Mouse (Mus musculus) cerebellum, adult 9-10 months (tissue): ENCODE data around the gene Fancg.
A peak's percentile ranks its signal among the peaks of the same experiment; 100 is the strongest.

Experiments used
- DNase-seq: peaks from one replicate; pipeline ENCODE4 v3.0.0; 2022

Fancg gene

DNA sequence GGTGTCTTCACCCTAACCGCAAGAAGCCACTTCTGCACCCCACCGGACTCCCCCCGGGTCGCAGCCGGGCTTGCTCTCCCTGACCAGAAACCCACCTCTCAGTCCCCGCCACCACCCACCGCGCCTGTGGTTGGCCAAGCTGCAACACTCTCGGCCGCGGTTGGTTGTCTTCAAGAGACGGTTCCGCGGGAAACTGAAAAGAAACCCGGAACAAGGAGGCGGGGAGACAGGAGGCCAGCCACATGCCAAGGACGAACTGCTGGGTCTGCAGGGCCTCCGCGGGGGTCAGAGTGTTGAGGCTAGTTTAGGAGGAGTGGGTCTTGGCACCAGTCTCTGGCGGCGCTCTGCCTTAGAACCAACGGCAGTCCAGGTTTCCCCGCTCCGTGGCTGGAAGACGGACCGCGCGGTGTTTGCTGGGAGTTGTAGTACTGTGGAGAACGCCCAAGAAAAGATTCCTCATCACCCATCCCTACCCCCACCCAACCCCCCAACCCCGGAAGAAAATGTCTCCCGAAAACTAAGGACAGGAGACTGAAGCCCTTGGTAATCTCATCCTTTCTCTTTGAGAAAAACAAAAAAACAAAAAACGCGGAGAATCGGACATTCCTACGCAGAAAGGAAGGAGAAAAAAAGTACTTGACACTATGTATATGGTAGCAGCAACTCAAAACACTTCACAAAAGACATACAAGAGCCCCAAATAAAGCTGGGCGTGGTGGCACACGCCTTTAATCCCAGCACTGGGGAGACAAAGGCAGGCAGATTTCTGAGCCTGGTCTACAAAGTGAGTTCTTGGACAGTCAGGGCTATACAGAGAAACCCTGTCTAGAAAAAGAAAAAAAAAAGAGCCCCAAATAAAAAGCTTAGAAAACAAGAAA is at the start of gene Fancg:
Gene Fancg (minus strand): TSS at position 346 of the 878 bp plus-strand sequence.
- peak; percentile 81 for DNase-seq

DNA sequence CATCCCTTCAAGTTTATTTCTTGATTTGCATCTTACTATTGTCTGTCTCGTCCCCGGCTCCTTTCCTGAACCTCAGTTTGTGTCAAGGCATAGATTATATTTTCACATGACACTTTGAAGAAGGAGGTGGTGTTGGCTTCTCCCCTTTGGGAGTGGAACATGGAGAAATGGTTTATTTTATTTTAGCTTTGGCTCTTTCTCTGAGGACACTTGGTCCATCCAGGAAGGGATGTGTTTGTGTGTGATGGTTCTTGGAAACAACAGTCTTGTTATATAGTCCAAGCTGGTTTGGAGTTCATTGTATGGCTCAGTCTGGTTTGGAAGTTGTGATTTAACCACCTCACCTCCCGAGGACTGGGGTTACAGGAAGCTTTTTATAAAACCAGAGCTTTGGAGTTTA is 49.4 kb upstream of the Fancg start:
- no peak for DNase-seq

DNA sequence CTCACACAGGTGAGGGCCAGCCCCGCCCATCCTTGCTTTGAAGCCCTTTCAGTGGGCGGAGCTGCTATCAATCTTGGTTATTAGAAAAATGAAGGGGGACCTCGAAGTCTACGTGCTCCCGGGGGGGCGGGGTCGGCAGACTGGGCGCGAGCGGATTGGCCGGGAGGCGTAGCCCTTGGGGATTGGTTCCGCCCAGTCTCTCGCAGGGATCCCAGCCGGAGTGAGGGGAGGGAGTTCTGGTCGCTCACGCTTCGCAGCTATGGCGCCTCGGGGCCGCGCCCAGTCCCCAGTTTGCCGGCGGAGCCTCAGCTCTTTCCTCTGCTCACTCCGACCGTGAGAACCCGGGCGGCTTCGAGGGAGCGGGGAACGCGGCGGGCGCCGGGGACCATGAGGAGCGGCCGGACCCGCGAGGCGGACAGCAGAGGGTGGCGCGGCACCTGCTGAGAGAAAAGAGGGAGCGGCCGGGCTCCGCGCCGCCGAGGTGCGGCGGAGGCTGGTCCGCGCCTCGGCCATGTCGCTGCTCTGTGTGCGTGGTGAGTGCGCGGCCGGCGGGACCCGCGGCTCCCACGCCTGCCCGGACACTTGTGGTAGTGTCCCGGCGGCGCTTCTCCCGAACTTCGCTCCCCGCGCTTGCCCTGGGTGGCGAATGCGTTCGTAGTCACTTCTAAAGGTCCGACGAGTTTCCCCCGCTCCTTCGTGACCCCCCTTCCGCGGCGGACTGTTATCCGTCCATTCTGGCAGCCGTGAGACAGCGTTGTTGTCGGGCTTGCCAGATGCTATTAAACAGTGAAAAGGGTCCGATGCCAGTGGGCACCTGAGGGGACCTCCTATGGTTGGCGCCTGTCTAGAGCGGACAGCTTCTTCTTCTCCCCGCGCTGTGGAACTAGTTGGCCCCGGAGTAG is 48.7 kb upstream of the Fancg start, which contains the start of gene Unc13b:
Gene Unc13b (plus strand): TSS at position 201 of the 902 bp plus-strand sequence.
- DNase-seq, result peak; percentile 91

DNA sequence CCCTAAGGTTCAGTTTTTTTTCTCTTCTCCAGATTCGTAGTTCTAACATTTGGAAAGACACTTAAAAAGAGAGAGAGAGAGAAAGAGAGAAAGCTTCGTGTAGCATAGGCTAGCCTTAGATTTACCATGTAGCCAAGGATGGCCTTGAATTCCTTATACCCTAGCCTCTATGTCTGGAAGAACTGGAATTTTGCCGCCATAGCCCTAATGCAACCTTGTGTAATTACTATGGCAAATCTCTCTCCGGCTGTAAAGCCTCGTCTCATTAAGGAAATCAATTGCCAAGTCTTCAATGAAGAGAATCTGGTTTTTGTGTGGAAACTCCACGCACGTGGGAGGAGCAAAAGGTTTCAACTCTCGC is 48.1 kb upstream of the Fancg start:
- no peak for DNase-seq

DNA sequence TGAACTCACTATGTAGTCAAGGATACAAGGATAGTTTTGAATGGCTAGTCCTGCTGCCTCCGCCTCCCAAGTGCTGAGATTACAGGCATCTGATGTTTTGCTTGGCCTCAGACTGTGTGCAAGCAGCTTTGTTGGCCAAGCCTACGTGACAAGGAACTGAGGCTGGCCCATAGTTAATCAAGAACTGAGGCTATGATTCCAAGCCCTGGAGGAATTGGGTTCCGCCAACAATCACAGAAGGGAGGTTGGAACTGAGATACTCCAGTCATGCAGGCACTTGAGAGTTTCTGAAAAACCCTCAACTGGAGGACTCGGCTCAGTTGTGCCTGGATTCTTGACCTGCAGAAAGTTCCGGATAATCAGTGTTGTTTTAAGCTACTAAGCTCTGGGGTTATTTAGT is 47.3 kb upstream of the Fancg start:
- no peak for DNase-seq

DNA sequence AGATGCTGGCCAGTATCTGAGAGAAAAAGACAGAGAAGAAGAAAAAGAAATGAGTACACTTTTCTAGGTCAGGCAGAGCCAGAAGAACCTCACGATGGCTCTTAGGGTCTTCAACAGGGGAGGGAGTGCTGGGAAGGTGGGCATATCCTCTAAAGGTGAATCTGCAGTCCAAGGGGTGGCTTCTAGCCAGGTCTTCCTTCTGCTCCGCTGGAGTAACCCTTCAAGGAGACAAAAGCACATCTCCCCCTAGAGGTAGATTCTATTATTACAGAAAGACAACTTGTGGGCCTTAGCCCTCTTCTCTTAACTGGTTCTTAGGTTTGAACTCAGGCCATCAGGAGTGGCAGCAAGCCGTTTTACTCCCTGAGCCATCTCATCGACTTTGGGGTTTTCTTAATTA is 42.3 kb upstream of the Fancg start:
- DNase-seq, result peak; percentile 87

DNA sequence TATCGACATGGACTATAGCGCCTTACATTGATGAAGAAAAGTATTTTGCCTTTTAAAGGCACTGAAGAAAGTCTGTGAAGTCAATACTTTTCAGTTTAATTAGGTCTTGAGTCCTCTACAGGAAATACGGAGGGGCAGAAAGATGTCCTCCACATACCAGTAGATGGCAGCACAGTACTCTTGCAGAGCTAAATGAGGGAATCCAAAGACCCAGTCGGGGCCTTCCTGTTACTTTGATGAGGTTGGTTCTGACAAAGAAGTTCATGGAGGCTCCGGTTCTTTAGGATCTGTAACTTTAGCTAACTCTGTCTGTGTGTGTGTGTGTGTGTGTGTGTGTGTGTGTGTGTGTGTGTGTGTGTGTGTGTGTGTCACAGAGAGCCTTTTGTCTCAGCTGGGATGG is 36.9 kb upstream of the Fancg start:
- DNase-seq, result peak; percentile 90

DNA sequence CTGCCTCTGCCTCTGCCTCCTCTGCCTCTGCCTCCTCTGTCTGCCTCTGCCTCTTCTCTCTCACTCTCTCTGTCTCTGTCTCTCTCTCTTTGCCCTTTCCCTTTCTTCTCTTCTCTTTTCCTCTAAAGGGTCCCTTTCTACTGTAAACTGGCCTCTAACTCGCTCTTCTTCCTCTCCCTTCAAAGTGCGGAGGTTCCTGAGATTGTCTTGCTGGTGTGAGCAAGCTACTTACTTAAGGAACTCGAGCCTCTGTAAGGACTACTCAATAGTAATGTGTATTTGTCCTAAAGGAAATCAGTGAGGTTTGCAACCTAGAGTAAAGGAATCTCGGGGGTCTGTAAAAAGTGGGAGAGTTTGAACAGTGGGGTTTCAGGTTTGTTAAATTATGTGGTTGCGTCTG is 36.3 kb upstream of the Fancg start:
- DNase-seq, result no peak

DNA sequence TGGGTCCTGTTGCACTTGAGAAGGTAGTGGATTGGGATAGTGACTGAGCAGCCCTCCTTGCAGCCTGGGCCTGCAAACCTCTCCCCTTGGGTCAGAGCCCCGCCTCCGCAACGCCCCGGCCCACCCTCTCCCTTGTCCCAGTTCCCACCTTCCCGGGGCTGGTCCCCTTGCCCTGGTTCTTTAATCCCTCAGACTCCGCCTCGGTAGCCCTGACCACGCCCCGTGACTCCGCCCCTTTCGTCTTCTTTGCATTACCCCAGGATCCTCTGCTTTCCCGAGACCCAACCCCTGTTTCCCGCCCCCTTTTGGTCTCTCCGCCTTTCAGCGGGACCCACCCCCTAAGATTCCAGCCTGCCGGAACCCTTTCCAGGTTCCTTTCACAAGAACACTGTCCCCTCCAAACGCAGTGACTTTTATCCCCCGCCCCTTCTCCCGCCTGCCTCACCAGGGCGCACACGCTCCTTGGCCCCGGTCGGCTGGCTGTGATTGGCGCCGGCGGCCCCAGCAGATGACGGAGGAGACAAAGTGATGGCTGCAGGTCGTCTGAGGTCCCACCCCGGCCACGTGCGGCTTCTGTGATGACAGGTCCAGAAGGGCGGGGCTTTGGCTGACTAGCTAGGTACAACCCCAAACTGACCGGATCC is 35.5 kb upstream of the Fancg start, which contains the start of gene Fam214b:
Gene Fam214b (minus strand): TSS at position 562 of the 644 bp plus-strand sequence.
- DNase-seq, result peak; percentile 97

DNA sequence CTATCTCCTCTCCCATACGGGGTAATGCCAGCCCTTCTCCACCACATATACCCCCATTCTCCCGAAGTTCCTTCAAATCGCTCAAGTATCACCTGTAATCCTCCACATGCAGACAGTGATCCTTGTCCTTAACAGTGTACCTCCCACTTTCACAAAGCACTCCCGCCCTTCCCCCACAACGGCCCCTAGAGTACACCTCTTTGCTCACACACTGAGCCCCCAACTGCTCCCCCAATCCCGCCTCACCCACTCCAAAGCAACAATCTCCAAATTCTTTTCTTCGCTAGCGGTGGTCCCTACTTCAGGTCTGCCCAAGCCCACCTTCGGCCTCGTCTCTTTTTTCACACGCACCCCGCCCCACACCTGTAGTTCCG is 35.0 kb upstream of the Fancg start:
- no peak for DNase-seq

DNA sequence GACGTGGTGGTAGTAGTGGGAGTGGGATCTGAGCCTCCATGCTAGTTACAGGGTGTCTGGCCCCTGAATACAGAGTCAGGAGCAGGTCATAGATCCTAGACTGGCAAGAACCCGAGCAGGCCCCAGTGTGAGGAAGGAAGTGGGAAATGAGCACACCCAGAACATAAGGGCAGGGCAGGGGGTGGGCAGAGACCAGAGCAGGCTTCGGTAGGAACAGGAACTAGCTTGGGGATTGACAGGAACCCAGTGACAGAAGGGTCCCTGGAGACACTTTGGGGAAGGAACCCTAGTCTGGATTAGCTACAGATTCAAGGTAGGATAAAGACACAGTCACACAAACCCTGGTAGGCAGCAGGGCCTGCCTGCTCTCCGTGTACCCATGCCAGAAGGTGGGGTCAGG is 34.4 kb upstream of the Fancg start:
- peak; percentile 58 for DNase-seq

DNA sequence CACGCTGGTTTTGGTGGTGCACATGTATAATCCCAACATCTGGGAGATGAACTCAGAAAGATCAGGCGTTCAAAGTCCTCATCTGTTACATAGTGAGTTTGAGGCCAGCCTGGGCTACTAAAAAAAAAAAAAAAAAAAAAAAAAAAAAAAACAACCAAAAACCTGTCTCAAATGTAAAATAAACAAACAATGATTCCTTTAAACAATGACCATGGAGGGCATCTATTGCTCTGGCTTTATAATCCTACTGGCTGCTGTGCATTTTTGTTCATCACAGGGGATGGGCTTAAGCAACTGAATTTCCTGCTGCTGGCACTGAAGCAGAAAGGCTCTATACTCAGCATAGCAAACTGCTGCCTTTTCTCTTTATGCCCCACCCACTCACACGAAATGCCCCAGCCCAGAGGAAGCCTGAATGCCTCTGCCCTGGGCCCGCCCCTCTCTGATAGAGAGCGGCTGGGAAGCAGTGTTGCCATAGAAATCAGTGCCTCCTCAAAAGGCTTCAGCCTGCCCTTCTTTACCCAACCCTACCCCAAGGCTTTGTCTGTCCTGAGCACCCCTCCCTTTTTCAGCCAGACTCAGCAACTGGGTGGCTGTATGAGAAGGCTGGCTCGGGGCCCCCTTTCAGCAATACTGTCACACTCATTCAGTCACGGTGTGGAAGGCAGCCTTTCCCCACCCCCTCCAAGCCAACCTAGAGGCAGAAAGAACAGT is 33.5 kb upstream of the Fancg start:
- peak; percentile 50 for DNase-seq

DNA sequence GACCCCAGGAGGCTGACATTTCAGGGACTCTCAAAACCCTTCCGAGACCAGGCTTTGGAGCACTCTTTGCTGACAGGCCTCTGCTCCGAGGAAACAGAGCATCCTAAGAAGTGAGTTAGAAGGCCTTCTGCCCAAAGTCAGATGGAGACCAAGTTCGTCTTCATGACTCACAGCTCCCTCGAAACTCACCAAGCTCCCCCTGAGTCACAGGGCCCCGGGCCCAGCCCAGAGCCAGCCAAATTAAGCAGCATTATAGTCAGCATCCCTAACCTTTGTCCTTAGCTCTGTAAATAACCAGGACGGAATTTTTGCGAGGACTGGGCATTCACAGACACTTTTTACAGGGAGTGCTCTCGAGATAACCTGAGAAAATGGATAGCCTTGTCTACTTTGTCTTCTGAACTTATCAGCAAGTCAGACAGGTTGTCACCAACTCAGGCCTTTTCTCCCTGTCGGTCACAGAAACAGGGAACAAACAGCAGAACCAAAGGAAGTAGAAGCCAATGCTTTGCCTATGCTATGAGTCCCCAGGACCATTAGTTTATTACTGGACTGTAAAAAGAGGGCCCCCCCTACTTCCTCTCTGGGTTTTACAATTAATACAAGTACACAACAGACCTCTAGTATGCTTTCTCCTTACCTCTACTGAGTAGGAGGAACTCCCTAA is 30.7 kb upstream of the Fancg start:
- DNase-seq, result no peak

DNA sequence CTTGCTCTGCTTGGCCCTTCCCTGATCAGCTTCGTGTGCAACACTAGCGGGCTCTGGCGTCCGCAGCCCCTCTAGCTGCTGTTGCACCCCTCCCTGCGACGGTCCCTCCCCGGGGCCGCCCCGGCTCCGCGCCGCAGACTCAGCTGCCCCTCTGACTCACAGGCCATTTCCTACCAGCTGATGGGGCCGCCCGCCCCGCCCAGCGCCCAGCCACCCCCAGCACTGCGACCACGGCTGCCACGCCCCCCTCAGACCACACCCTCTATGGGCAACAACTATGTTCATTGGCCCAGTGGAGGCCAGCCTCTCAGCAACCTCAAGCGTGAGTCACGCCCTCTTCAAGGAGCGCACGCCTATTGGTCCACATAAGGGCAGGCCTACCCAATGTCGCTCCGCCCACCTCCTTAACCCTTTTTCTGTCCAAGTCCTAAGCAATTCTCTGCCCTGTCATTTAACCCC is 29.8 kb upstream of the Fancg start:
- peak; percentile 95 for DNase-seq

DNA sequence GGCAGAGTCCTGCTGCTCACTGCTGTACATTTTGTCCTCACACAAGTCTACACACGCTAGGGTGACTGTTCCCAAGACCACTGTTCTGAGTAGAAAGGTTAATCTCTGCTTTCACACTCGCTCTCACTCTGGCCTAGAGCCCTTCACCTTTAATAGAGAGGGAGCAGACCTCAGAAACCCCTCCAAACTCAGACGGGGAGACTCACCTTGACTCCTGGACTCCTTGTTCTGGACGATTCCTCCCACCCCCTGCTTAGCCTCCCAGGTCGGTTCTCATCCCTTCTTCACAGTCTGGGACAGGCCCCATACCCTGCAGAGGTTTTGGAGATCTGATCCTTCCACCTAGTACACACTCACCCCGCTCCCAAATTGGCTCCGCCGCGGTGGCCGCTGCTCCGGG is 29.3 kb upstream of the Fancg start:
- no peak for DNase-seq

DNA sequence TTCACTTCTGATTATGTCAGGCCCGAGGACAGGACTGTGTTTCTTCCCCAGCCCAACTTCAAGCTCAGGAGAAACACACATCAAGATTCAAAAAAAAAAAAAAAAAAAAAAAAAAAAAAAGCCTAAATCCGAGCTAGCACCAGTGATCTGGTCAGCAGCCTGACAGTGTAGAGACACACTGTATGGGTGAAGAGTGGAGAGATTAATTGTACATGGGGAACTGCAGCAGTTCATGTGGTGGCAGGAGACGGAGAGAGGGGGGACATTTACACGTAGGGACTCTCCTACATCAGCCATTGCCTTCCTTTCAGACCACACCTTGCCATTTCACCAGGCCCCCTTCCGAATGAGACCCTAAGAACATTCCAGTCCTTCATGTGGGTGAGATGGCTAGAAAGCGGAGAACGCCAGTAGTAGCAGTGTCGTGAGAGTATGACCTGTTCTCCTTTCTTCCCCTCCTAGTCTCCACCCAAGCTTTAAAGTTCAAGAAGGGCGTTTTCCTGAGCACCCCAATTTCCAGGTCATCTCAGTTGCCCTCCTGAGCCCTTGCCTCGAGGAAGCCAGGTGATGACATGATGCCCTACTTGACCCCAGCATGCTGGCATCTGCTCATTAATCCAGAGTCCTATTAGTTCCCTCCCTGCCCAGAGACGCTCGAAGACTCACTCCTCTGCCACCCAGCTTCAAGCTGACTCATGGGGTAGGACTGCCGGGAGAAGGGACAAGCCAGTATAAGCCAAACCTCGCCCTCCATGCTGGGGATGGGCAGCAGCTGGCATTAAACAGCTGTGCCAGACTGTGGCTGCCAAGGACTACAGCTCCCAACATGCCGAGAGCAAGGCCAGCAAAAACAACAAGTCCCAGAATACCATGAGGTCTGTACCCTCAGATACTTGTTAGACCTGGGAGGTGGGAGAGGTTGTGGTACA is 28.5 kb upstream of the Fancg start:
- DNase-seq, result peak; percentile 41

DNA sequence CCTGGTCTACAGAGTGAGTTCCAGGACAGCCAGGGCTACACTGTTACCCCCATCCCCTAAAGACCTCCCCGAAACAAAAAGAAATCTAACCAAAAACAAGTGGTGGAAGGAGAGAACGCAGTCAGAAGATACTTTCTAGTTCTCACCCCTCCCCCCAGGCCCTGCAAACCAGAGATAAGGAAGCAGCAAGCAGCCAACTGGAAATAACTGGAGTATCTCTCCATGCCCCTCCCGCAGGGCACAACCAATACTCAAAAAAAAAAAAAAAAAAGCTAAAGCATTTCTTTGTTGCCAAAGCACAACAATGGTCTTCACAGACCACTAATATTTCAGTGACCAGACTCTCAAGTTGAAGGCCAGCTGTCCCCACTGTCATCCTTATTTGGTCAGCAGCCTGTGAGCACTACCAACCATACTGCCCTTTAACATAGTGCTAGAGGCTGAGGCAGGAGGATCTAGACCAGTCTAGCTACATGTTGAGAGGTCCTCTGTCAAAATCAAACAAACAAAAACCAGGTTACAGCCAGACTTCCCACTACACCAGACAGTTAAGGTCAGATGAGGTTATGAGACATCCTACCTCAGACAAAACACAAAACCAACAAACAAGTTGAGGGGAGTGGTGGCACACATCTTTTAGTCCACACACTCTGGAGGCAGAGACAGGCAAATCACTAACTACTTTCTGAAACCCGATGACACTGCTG is 27.7 kb upstream of the Fancg start:
- DNase-seq, result no peak

DNA sequence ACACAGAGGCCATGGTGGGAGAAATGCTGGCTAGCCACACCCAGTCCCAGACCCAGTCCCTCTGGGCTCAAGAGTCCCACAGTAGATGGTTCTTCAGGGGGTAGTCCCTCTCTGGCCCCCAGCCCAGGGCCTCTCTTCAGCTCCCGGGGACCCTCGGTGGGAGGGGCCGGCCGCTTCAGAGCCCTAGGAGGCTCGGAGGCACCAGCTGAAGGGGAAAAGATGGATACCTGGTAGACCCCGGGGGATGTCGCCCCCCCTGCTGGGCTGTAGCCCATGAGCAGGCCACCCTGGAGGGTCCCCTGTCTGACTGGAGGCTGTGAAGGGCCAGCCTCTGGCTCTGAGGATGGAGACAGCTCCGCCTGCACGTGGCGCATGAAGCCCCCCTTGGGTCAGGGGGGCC is 26.1 kb upstream of the Fancg start:
- DNase-seq, result no peak

DNA sequence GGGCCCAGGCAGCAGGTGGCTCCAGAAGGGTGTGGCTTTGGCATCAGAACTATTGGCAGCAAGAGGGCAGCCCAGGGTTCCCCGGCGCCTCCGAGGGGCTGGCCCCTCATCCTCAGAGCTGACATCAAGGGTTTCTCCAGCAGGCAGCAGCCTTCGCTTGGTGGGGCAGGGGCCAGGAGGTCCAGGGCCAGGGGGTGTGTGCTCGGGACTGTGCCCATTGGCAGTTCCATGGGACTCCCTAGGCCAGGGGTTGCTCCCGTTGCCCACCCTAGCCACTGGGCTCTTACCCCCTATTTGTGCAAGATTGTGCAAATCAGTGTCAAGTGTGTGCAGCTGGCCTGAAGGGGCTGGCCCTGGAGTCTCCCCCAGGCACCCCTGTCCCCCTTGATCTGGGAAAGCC is 25.5 kb upstream of the Fancg start:
- DNase-seq, result no peak

DNA sequence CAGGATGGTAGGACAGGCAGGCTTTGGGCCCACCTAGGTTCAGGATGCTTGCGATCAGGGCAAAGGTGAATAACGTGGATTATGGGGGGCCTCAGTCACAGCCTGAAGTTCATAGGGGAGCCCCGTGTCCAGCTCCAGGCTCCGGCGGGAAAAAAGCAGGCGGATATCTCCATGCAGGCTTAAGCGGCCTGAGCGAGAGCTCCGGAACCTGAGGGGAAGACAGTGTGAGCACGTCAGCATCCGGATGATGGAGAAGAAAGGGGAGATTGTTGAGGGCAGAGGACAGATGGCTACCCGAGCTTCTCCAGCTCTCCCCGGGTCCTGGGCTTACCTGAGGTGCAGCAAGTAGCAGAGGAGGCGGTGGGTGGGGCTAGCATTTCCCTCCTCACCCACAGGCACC is 23.2 kb upstream of the Fancg start:
- no peak for DNase-seq
